Mouse (Mus musculus): ENCODE measurements around the gene Ccdc8. TPM values are rescaled to one million over a fixed set of nuclear protein-coding genes. Genes with fewer than 3 reads are reported as not detected.

Ccdc8 gene
- total RNA-seq, 2 experiments from 2014 or later, result 16.2 to 21.2 TPM

DNA sequence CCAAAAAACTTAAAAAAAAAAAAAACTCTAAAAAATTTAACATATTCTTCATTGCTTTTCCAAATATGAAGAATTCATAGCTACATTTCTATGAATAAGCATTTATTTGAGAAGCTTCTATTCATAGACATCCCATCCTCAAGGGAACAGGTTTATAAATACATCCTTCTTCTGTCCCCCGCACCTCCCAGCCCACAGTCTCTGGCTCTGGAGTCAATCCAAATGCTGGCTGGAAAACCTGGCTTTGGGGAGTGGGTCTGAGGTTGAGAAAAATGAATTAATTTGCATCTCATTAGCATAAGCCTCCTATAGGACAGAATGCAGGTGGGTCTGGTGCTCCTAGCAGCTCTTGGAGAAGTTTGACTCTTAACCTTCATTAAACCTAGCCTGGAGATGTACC lies 53.2 kb downstream of the Ccdc8 start:
- no peak for DNase-seq

Other genes with a start within 250 kb of the Ccdc8 start
- 100 to 1,000 TPM; 108 to 109 TPM for gene Slc1a5, start 211.4 kb upstream of the Ccdc8 start, total RNA-seq (2021)
- 10 to 100 TPM; 63.8 to 72.8 TPM for gene Strn4, start 176.8 kb upstream of the Ccdc8 start, total RNA-seq (2021)
- 10 to 100 TPM; 22.4 to 22.6 TPM for gene Fkrp, start 176.0 kb upstream of the Ccdc8 start, total RNA-seq (2021)
- 10 to 100 TPM; 22.2 to 27.2 TPM for gene Prkd2, start 149.8 kb upstream of the Ccdc8 start, total RNA-seq (2021)
- gene Dact3, start 117.4 kb upstream of the Ccdc8 start, total RNA-seq (2021), result 1 to 10 TPM; 5.7 to 7.0 TPM
- 1 to 10 TPM in 1 of 2 experiments, under 1 TPM in 1; 0.84 to 2.0 TPM for gene Gng8, start 100.9 kb upstream of the Ccdc8 start, total RNA-seq (2021)
- 1 to 10 TPM; 1.2 to 2.0 TPM for gene Ptgir, start 86.2 kb upstream of the Ccdc8 start, total RNA-seq (2021)
- gene Calm3, start 68.6 kb upstream of the Ccdc8 start, total RNA-seq (2021), result 100 to 1,000 TPM; 224 to 252 TPM
- 10 to 100 TPM; 18.3 to 23.9 TPM for gene Pnmal2, start 48.0 kb upstream of the Ccdc8 start, total RNA-seq (2021)
- 1 to 10 TPM; 4.5 to 5.1 TPM for gene Pnmal1, start 33.0 kb upstream of the Ccdc8 start, total RNA-seq (2021)
- 1 to 10 TPM; 1.3 to 1.8 TPM for gene Gm42372, start 9.6 kb upstream of the Ccdc8 start, total RNA-seq (2021)
- 10 to 100 TPM; 81.5 to 90.1 TPM for gene Ppp5c, start 35.2 kb downstream of the Ccdc8 start, total RNA-seq (2021)
- gene Hif3a, start 69.7 kb downstream of the Ccdc8 start, total RNA-seq (2021), result 1 to 10 TPM; 4.9 to 6.7 TPM
- gene Psg16, start 81.3 kb downstream of the Ccdc8 start, total RNA-seq (2021), result under 1 TPM; 0.30 to 0.42 TPM
- not detected for gene Ceacam3, start 157.6 kb downstream of the Ccdc8 start, total RNA-seq (2021)
- gene Psg29, start 210.8 kb downstream of the Ccdc8 start, total RNA-seq (2021), result not detected